Mouse (Mus musculus): ENCODE data around the gene Chsy1. TPM values are rescaled to one million over a fixed set of nuclear protein-coding genes. Genes with fewer than 3 reads are reported as not detected.

Gene Chsy1
- 10 to 100 TPM; 15.1 to 17.4 TPM for total RNA-seq (2021)
- long read RNA-seq, experiment 1, full-length matches to known transcripts = 11 of 11 reads
- long read RNA-seq, experiment 1, partial matches to known transcripts = 0 of 11 reads
- long read RNA-seq, experiment 1, other reads (novel, unspliced or antisense) = 0 of 11 reads
- long read RNA-seq, experiment 2, full-length matches to known transcripts = 6 of 8 reads
- long read RNA-seq, experiment 2, partial matches to known transcripts = 1 of 8 reads
- long read RNA-seq, experiment 2, other reads (novel, unspliced or antisense) = 1 of 8 reads

DNA sequence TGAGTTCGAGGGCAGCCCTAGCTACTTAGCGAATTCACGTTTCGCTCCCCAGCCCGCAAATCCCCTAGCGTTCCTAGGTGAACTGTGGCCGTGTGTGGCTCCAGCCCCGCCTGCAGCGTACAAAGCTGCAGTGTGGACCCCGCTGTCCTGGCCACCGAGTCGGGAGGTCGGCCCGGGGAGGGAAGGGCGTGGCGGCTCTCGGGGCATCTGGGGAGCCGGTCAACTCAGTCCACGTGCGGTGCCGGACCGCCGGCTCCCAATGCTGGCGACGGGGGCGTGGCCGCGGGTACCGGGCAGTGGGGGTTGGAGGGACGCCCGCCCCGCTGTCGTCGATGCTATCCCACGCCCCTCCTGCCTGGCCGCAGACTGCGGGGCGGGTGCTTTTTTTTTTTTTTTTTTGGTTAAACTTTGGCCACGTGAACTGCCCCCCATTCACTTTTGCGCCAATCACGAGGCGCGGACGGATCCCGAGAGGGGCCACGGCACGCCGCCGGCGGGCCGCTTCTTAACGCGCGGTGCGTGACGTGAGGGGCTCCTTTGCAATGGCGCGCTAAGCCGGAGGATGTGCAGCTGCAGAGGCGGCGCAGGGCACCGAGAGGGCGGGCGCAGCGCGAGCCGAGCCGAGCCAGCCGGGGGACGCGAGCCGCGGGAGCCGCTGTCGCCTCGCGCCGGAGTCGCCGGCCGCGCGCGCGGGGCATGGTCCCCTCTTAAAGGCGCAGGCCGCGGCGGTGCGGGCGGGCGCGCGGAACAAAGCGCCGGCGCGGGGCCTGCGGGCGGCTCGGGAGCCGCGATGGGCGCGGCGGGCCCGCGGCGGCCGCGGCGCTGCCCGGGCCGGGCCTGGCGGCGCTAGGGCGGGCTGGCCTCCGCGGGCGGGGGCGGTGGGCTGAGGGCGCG, at the start of gene Chsy1:
Gene Chsy1 (plus strand): TSS at position 555 of the 894 bp plus-strand sequence.
- peak; percentile 89 for DNase-seq (ENCODE audit: low spot score in 2 of 2)

DNA sequence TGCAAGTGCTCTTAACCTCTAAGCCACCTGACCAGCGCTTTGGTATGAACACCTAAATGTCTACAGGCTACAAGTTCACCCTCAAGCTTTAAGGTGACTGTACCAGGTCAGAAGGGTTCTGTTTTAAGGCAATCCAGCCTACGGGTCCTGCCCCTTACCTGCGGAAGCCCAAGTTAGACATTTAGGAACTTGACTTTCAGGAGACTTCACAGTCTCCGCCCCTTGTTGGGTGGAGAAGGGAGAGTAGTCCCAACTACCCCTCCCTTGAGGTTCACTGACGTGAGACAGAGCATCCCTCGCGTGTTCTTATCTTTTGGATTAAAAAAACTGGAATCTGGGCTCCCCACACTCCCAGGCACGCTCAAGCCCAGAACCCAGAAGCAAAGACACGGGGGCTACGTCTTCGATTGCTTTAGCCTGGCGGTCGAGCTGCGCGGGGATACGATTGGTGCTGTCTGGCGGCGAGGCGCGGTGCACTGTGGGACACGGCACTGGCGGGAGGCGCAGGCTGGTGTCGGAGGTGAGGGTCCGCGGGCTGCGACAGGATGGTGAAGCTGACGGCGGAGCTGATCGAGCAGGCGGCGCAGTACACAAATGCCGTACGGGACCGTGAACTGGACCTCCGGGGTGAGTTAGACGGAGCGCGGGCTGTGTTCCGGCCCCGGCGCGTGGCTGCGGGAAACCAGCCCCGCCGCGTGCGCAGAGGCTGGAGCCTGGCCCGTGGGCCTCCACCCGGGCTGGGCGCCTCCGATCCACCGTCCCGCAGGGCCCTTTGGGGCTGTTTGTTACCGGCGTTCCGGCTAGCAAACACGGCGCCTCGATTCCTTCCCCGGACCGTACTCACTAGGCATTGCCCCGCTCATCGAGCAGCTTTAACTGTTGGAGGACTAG, 49.0 kb upstream of the Chsy1 start:
- peak; percentile 85 for DNase-seq (ENCODE audit: low spot score in 2 of 2)

GRCm38 (mm10) chr7:66061057-66061456, 48.3 kb upstream of the Chsy1 start:
- no peak for DNase-seq (ENCODE audit: low spot score in 2 of 2)

DNA sequence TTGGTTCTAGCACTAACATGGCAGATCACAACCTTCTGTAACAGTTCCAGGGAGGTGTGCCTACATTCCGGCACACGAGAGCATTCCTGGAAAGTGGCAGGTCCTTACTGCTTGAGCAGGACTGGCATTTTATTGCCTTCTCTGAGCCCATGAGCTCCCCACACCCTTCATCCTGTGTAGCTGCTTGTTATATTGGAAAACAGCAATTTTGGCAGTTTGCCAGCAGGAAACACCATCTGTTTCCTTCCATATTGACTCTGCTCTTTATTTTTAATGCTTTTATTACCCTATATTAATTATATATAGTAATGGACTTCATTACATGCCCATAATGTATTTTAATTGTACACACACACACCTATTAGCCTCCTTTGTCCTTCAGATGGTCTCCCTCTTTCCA, 32.9 kb upstream of the Chsy1 start:
- no peak for DNase-seq (ENCODE audit: low spot score in 2 of 2)

GRCm38 (mm10) chr7:66079364-66080230, 29.7 kb upstream of the Chsy1 start, which contains the start of gene Selenos:
Gene Selenos (plus strand): TSS chr7:66079649.
- peak; percentile 85 to 88 for DNase-seq (ENCODE audit: low spot score in 2 of 2)

GRCm38 (mm10) chr7:66080231-66080613, 29.1 kb upstream of the Chsy1 start:
- DNase-seq (ENCODE audit: low spot score in 2 of 2) = no peak

GRCm38 (mm10) chr7:66083757-66084156, 25.6 kb upstream of the Chsy1 start:
- no peak for DNase-seq (ENCODE audit: low spot score in 2 of 2)

DNA sequence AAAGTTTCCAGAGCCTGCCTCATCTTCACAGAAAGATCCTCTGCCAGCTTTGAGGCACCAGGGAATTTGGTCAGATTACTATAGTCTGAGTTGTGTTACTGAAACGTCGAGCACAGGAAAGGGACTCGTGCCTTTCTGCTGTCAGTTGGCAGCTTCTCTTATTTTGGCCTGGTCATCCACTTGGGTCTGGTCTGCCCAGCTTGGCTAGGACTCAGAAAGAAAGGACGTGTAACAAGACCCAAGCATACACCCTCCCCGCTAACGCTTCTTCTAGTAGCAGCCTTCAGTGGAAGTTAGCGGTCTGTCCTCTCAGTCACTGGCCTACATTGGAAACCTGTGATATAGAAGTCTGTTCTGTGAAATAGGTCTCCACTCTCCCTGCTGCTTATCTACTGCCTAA, 24.8 kb upstream of the Chsy1 start:
- DNase-seq (ENCODE audit: low spot score in 2 of 2) = no peak

- no peak for DNase-seq (ENCODE audit: low spot score in 2 of 2)
Observed at GRCm38 (mm10) chr7:66087652-66088051, 21.7 kb upstream of the Chsy1 start.

GRCm38 (mm10) chr7:66088077-66088476, 21.2 kb upstream of the Chsy1 start:
- no peak for DNase-seq (ENCODE audit: low spot score in 2 of 2)

DNA sequence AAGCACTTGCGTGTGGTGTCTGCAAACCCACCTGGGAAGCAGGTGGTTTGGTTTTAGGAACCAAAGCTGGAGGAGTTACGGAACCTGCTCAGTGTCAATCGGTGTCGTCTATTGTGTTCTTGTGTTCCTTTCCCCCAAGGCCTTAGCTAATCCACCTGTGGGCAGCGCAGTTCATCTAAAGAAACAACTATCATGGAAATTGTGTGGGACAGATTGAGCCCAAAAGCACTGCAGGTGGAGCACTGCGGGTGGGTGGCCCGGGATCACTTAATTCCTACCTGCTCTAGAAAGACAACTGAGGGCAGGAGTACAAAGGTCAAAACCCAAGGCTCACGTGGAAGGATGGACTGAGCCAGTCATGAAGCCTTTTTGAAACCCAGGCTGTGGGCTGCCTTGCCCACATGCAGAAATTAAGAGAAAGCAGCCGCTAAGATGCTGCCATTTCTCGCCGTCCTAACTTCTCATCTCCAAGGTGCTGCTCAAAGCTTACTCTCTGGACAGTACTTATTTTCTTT, 18.6 kb upstream of the Chsy1 start:
- no peak for DNase-seq (ENCODE audit: low spot score in 2 of 2)

- DNase-seq (ENCODE audit: low spot score in 2 of 2) = no peak
Observed at GRCm38 (mm10) chr7:66091553-66091952, 17.8 kb upstream of the Chsy1 start.

GRCm38 (mm10) chr7:66092656-66093055, 16.7 kb upstream of the Chsy1 start:
- no peak for DNase-seq (ENCODE audit: low spot score in 2 of 2)

- DNase-seq (ENCODE audit: low spot score in 2 of 2) = no peak
Observed at GRCm38 (mm10) chr7:66094141-66094540, 15.2 kb upstream of the Chsy1 start.

DNA sequence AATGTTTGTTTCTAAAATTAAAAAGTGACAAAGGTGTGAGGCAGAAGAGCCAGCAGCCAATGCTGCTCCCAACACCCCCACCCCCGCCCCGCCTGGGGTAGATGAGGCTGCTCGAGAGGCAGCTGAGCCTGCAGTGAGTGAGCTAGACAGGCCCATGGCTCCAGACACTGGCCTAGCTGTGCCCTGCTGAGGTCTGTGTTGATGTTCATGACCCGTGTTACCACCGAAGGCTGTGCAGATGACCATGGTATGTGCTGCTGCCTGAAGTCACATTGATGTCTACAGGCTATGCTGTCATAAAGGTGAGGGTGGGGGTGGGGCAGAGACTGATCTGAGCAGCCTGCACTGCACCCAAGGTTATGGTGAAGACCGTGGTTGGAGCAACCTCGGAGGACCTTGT, 10.5 kb upstream of the Chsy1 start:
- no peak for DNase-seq (ENCODE audit: low spot score in 2 of 2)

DNA sequence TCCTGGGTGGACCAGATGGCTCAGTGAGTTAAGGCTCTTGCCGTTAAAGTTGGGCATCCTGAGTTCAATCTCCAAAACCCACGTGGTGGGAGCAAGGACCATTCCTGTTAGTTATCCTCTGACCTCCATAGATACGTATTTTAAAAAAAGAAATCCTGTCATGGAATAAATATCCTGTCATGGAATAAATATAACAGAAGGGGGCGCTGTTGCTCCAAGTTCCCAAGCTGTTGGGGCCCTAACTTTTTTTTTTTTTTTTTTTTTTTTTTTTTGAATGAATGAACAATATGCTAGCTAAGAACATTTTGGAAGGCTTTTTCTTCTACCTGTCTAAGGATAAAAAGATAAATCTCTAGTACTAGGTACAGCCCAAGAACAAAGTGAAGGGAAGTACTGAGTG, 7.4 kb upstream of the Chsy1 start:
- DNase-seq (ENCODE audit: low spot score in 2 of 2) = peak in 1 of 2 experiments; percentile 26

DNA sequence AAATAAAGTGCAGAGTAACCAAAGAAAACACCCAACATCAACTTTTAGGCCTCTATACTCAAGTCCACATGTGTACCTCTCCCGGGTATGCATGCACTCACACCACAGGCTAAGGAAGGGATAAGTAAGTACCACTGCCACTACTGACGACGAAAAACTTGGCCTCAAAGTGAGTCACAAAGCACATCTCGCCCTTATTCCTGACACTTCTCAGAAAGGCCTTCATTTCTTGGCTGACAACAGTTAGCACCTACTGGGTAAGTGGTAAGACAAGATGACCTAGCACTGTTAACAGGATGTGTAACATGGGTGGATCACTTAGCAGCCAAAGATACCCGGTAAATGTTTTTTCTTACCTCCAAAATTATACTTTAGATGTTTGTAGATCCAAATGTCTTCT, 4.8 kb upstream of the Chsy1 start:
- no peak for DNase-seq (ENCODE audit: low spot score in 2 of 2)

DNA sequence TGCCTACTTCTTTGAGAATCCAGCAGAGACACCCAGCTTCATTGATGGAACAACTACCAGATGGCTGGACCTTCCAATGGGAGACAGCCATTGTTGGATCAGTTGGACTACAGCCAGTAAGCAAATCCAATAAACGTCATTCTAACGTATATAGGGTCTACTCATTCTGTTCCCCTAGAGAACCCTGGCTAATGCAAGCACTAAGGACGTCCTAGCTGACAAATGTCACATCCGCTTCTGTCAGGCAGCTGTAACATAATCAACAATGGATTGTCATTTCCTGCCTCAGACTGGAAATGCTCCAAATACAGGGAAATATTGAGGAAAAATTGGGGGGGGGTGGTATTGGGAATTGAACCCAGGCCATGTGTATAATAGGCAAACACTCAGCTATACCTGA, 3.5 kb upstream of the Chsy1 start:
- DNase-seq (ENCODE audit: low spot score in 2 of 2) = no peak

- no peak for DNase-seq (ENCODE audit: low spot score in 2 of 2)
Observed at GRCm38 (mm10) chr7:66106581-66107056, 2.7 kb upstream of the Chsy1 start.

DNA sequence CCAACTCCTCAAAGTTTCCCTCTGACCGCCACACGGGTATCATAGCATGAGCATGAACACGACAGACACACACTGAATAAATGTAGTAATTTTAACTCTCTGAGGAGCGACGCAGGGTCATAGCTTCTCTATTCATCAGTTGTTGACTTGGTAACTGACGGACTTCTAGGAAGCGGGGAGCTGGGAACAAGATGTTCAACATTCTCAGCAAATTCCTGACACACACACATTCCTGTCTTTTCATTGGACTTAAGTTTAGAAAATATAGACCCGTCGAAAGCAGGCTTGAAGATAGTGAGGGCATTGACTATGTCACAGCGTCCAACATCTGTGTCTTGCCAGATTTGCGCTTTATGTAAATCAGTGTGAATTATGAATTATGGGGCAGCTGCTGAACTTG, 2.1 kb upstream of the Chsy1 start:
- DNase-seq (ENCODE audit: low spot score in 2 of 2) = no peak

All from adrenal gland, adult 18-20 months (tissue).